Mouse (Mus musculus) liver, postnatal 0 days (tissue): Measurements from ENCODE around the gene Rpl14. TPM values are rescaled to one million over a fixed set of nuclear protein-coding genes. Genes with fewer than 3 reads are reported as not detected.

Experiments used
- ATAC-seq: fragments of 200-750 bp; cut with Nextera tagmentation; 2 replicates; pipeline ENCODE4 v1.8.0; 2017; ENCODE audit warnings: mild to moderate bottlenecking, moderate library complexity
- DNase-seq: peaks from one replicate; pipeline ENCODE4 v3.0.0-alpha.2; 2016
- H3K27ac ChIP-seq: fragments of 300-500 bp; sonication (generic); 2 replicates; pipeline ENCODE4 v1.5.1; 2014; ENCODE audit warnings: antibody characterized with exemption, moderate library complexity, mild to moderate bottlenecking, low read depth
- H3K27me3 ChIP-seq: fragments of 300-500 bp; sonication (generic); 2 replicates; pipeline ENCODE4 v1.6.1; 2014; ENCODE audit warnings: low read length, control low read depth, mixed read lengths; ENCODE audit not compliant: insufficient read depth
- H3K36me3 ChIP-seq: fragments of 300-500 bp; sonication (generic); replicated peaks from 2 replicates; pipeline ENCODE4 v1.6.1; 2014; ENCODE audit warnings: mild to moderate bottlenecking, control low read depth, low read length, moderate library complexity, mixed read lengths; ENCODE audit not compliant: insufficient read depth
- H3K4me1 ChIP-seq: fragments of 300-500 bp; sonication (generic); 2 replicates; pipeline ENCODE4 v1.6.1; 2014; ENCODE audit warnings: antibody characterized with exemption, mild to moderate bottlenecking, control low read depth; ENCODE audit not compliant: insufficient read depth
- H3K4me2 ChIP-seq: fragments of 300-500 bp; sonication (generic); 2 replicates; pipeline ENCODE4 v1.6.1; 2014; ENCODE audit warnings: low read depth, mild to moderate bottlenecking, low read length, moderate library complexity, mixed read lengths
- H3K4me3 ChIP-seq: fragments of 300-500 bp; sonication (generic); 2 replicates; pipeline ENCODE4 v1.5.1; 2014; ENCODE audit warnings: low read depth, low read length
- H3K9ac ChIP-seq: fragments of 300-500 bp; sonication (generic); replicated peaks from 2 replicates; pipeline ENCODE4 v1.6.1; 2014; ENCODE audit warnings: mild to moderate bottlenecking, moderate library complexity
- H3K9me3 ChIP-seq: fragments of 300-500 bp; sonication (generic); 2 replicates; pipeline ENCODE4 v1.6.1; 2016; ENCODE audit warnings: mild to moderate bottlenecking, control low read depth, low read length, mixed read lengths
- CTCF ChIP-seq: sonication (generic); IDR thresholded peaks from 2 replicates; pipeline ENCODE4 v1.5.1; 2016; ENCODE audit warnings: antibody characterized with exemption, low read depth
- EP300 ChIP-seq: IDR thresholded peaks from 2 replicates; pipeline ENCODE4 v1.6.1; 2016; ENCODE audit warnings: antibody characterized with exemption, low read depth, mild to moderate bottlenecking
- WGBS: fragments of 180-500 bp; shearing (Covaris S2); extraction: QIAGEN DNeasy Blood & Tissue Kit; methylation state at CpG from one replicate; pipeline ENCODE4 v1.1.7; 2014; ENCODE audit not compliant: insufficient replicate concordance; 5-methylcytosine and 5-hydroxymethylcytosine counted together
- polyA plus RNA-seq: library from polyadenylated mRNA; unstranded; fragments of >200 nt; fragmentation: Nextera tagmentation; extraction: Ambion mirVana; gene quantifications from 2 replicates; pipeline ENCODE4 v1.2.1, GENCODE M21; 2015

Rpl14 gene
- polyA plus RNA-seq, 1 experiment from 2014 or later, result 422 TPM

DNA sequence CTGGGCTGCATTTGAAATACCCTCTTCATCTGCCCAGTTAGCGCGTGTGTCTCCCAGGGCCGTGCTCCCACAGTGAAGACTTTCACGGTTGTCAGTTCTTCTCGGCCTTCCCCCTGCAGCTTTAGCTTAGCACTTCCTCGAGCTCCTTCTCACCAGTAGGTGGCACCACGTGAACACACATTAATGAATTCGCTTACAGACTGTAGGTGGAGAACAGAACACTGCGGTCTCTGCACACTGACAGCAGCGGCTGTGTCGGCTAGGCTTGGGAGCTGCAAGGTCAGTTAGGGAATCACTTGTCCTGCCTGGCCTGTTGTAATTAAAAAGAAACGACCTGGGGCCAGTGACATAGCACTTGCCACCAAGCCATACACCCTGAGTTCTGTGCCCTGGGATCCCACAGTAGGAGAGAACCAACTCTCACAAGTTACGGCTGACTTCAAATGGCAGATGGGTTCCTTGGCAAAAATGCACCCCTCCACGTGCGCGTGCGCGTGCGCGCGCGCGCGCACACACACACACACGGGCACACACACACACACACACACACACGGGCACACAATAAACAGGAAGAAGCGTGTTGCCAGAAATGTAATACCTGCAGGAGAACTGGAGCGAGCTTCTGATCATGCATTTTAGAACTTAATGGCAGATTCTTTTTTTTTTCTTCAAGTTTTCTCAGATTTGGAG lies 11.5 kb downstream of the Rpl14 start:
- Histone ChIP-seq H3K27ac (0 out of 2 replicates have a peak overlapping the region, but pooled peaks have one; percentile 5), H3K4me2 (peak overlapping the region; percentile 68), H3K36me3 (no peaks in the 10 kb centered on the region), H3K27me3 (no peaks in the 10 kb centered on the region), H3K9me3 (no peaks in the 10 kb centered on the region), H3K9ac (peak overlapping the region; percentile 7; the same call in 1 of the 2 replicates), H3K4me3 (peak overlapping the region; percentile 29), H3K4me1 (peaks cover 17% of the 10 kb centered on the region)
- ATAC-seq (peak; percentile 85), DNase-seq (peak; percentile 85)
- peak; percentile 95 for TF ChIP-seq CTCF
- no peak for TF ChIP-seq EP300
- 5% methylated on average over 28 of the region's 28 CpGs for WGBS

DNA sequence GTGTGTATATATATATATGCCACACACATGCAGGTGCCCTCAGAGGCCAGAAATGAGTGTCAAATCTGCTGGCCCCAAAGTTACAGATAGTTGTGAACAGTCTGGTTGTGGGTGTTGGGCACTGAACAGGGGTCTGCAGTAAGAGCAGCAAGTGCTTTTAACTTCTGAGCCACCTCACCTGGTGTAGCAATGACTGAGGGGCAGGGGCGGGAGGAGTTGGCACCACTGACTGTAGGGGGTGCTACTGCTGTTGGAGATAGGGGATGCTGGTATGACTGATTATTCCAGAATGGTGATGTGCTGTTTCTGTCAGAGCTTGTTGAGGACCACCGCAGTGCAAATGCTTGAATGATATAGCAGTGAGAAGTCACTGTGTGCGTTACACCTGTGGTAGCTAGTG lies 12.1 kb downstream of the Rpl14 start:
- Histone ChIP-seq H3K27ac (no peak overlapping the region), H3K4me1 (peaks cover 12% of the 10 kb centered on the region), H3K4me3 (no peak overlapping the region), H3K27me3 (no peaks in the 10 kb centered on the region), H3K9ac (peak overlapping the region; percentile 7; the same call in 1 of the 2 replicates), H3K9me3 (no peaks in the 10 kb centered on the region), H3K4me2 (peak overlapping the region; percentile 68), H3K36me3 (no peaks in the 10 kb centered on the region)
- 57% methylated on average over 3 of the region's 3 CpGs for WGBS
- no peak for ATAC-seq
- DNase-seq, result no peak
- no peak for TF ChIP-seq EP300
- TF ChIP-seq CTCF, result no peak

DNA sequence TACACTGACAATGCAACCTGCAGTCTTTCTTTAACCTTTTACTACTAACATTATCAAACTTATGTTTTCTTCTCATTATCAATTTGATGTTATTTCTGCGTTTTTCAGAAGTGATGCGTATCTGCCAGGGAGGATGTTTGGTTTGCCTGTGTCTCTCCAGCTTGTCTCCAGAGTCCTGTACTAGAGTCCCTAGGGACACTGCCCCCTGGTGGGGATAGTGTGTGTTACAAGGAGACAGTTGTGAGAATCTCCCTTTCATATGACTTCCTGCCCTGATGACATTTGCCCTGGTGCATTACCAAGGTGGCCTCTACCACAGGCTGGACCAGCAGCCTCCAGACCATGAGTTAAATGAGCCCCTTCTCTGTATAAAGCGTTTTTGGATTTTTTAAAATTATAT lies 15.3 kb downstream of the Rpl14 start:
- H3K9ac ChIP-seq, result no peak overlapping the region
- 0 out of 2 replicates have a peak, but pooled peaks have one; percentile 20 for ATAC-seq
- no peaks in the 10 kb centered on the region for H3K27me3 ChIP-seq
- no peak overlapping the region for H3K27ac ChIP-seq
- TF ChIP-seq CTCF, result peak; percentile 92
- TF ChIP-seq EP300, result no peak
- DNase-seq, result peak; percentile 89
- H3K4me1 ChIP-seq, result peaks cover 8% of the 10 kb centered on the region
- no peaks in the 10 kb centered on the region for H3K9me3 ChIP-seq
- H3K4me2 ChIP-seq, result no peak overlapping the region
- no peaks in the 10 kb centered on the region for H3K36me3 ChIP-seq
- H3K4me3 ChIP-seq, result no peak overlapping the region
- 10% methylated on average over 3 of the region's 3 CpGs for WGBS

DNA sequence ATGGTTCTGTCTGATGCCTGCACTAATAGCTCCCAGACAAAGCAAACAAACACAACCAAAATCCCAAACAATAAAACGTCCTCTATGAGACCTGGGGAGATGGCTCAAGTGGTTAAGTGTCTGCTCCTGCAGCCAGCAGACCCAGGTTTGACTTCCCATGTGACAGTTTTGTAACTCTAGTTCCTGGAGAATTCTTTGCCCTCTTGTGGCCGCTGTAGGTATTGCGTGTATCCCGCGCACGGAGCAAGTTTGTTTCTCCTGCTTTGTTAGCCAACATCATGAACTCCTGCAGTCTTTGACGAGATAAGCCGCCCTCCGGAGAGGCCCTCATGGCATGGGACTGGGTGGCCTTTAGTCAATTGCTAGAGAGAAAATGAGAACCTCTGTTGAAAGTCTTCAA lies 20.2 kb downstream of the Rpl14 start:
- Histone ChIP-seq H3K27me3 (no peaks in the 10 kb centered on the region), H3K36me3 (no peaks in the 10 kb centered on the region), H3K9me3 (no peaks in the 10 kb centered on the region), H3K4me3 (no peak overlapping the region), H3K9ac (no peak overlapping the region), H3K4me2 (no peak overlapping the region), H3K27ac (no peak overlapping the region), H3K4me1 (no peaks in the 10 kb centered on the region)
- ATAC-seq (0 out of 2 replicates have a peak, but pooled peaks have one; percentile 19), DNase-seq (peak; percentile 85)
- TF ChIP-seq EP300 (no peak), CTCF (peak; percentile 87)
- WGBS, result 2% methylated on average over 9 of the region's 9 CpGs

DNA sequence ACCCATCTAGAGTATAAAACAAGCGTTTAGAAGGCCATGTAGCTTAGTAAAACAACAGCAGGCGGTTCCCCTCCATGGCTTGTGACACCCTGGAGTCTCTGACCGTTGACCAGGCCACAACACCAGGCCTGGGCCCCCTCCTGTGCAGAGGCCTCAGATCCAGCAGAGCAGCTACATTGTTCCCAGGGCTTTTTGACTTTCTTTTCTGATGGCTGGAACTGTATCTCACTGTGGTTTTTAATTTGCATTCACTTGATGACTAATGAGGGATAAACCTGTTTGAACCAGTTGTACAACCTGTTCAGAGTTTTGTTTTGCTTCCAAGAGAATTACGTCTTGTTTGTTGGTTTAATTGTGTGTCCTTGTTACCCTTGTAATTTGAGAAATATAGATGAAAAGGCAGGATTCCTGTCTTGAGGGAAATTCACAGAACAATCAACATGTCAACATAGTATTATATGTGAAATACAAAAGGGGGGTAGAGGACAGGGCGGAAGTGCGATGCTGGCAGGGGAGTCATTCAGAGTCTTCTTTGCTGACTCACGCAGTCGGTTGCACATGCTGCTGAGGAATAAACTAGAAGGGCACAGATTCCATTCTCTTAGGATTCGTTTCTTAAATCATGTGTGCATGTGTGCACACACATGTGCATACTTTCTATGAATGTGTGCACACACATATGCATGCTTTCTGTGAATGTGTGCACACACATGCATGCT lies 22.3 kb downstream of the Rpl14 start:
- Histone ChIP-seq H3K36me3 (no peaks in the 10 kb centered on the region), H3K4me3 (no peak overlapping the region), H3K9me3 (no peaks in the 10 kb centered on the region), H3K4me2 (no peak overlapping the region), H3K27me3 (no peaks in the 10 kb centered on the region), H3K9ac (no peak overlapping the region), H3K4me1 (no peaks in the 10 kb centered on the region), H3K27ac (no peak overlapping the region)
- ATAC-seq (no peak), DNase-seq (no peak)
- TF ChIP-seq CTCF, result no peak
- no peak for TF ChIP-seq EP300
- WGBS, result 67% methylated on average over 9 of the region's 9 CpGs

DNA sequence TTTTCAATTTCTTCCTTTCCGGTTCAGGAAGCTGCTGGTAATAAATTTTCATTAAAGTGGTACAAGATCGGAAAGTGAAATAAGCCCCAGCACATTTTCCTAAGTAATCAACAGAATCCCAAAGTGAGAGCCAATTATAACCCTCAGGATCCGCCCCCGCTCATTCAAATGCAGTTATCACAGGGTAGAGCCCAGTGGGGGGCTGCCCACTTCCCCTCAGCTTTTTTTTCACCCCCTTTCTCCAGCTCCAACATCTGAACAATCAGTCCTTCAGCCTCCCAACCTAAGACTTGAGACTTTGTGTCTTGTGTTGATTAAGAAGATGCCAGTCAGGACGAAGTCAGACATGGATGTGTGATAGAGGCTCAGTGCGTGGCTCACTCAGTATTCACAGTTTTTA lies 23.6 kb downstream of the Rpl14 start:
- Histone ChIP-seq H3K9me3 (no peaks in the 10 kb centered on the region), H3K4me2 (no peak overlapping the region), H3K36me3 (no peaks in the 10 kb centered on the region), H3K27ac (no peak overlapping the region), H3K9ac (no peak overlapping the region), H3K4me1 (no peaks in the 10 kb centered on the region), H3K4me3 (no peak overlapping the region), H3K27me3 (no peaks in the 10 kb centered on the region)
- TF ChIP-seq CTCF, result no peak
- TF ChIP-seq EP300, result no peak
- DNase-seq (no peak), ATAC-seq (no peak)
- WGBS, result 76% methylated on average over 6 of the region's 6 CpGs
